Mouse (Mus musculus) bone marrow, adult 2 months (tissue): ENCODE data around the gene Bckdhb.
A peak's percentile ranks its signal among the peaks of the same experiment; 100 is the strongest.

ENCODE experiments used
- CTCF ChIP-seq: fragments of 200-500 bp; IDR thresholded peaks from 2 replicates; pipeline ENCODE4 v1.5.1; 2011; ENCODE audit warnings: low read length, control low read depth; ENCODE audit not compliant: control insufficient read depth, insufficient read depth
- POLR2A ChIP-seq: fragments of 200-500 bp; IDR thresholded peaks from 2 replicates; pipeline ENCODE4 v1.6.1; 2011; ENCODE audit warnings: low read depth, mild to moderate bottlenecking, control low read depth, low read length, borderline replicate concordance; ENCODE audit not compliant: control insufficient read depth

DNA sequence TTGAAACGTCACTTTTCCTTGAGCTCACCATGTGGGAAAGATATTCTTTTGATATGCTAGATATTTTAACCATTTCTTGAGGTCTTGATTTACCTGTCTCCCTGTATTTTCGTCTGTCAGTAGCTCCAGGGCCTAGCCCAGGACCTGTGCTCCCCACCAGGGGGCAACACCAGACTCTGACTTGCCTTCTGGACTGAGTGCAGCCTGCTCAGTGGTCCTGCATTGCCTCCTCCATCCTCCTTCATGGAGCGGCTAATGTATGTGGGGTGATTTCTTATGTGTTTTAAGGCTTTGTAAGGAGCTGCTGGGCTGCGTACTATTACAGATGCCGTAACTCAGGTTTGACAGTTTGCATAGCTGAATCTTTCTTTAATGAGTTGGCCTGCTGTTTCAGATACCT is 192.4 kb downstream of the Bckdhb start:
- TF ChIP-seq CTCF (peak; percentile 9; the same call in 1 of the 2 replicates), POLR2A (no peak)
